In genomic region chr2:172346034-172346929, GRCm38 (mm10) we compare ENCODE assay signal across 8 mouse cellular contexts. TPM values are rescaled to one million over a fixed set of nuclear protein-coding genes. Genes with fewer than 3 reads are reported as not detected.
DNase-seq lines count a peak whose midpoint lies in the region; ATAC-seq lines count a peak whose summit lies in the region.

No protein-coding gene starts in this region.

- H3K27ac ChIP-seq in forebrain, embryonic 13.5 days, result peak overlapping the region; percentile 31; the same call in 1 of the 2 replicates
- peak overlapping the region; percentile 100 for H3K27ac ChIP-seq in liver, embryonic 13.5 days

- ATAC-seq in forebrain, embryonic 13.5 days, result no peak
- no peak for ATAC-seq in liver, embryonic 13.5 days (ENCODE audit: low read depth)

- no peaks in the 10 kb centered on the region for H3K27me3 ChIP-seq in forebrain, embryonic 13.5 days
- H3K27me3 ChIP-seq in liver, embryonic 13.5 days, result peaks cover 4% of the 10 kb centered on the region; the same call in 1 of the 2 replicates

- H3K9ac ChIP-seq in forebrain, embryonic 13.5 days, result peak overlapping the region; percentile 71
- peak overlapping the region; percentile 97 for H3K9ac ChIP-seq in liver, embryonic 13.5 days

- WGBS in forebrain, embryonic 13.5 days, result 11% methylated on average over 31 of the region's 31 CpGs
- WGBS in liver, embryonic 13.5 days (ENCODE audit: insufficient replicate concordance), result 6% methylated on average over 31 of the region's 31 CpGs

- intact Hi-C loops in left cerebral cortex, postnatal 25 days (cut with DNase I), result no loop called here

- H3K36me3 ChIP-seq in forebrain, embryonic 13.5 days (ENCODE audit: poor library complexity, severe bottlenecking), result no peaks in the 10 kb centered on the region
- H3K36me3 ChIP-seq in liver, embryonic 13.5 days, result peaks cover 34% of the 10 kb centered on the region

- DNase-seq in left cerebral cortex, postnatal 25 days (ENCODE audit: low spot score in 2 of 2), result peak; percentile 12 to 43
- DNase-seq in left cerebral cortex, adult 8-10 months (ENCODE audit: low spot score in 2 of 2), result no peak
- peak; percentile 34 for DNase-seq in c-Kit-positive CD71-positive TER-119-negative erythroid progenitor cells, embryonic 14.5 days (ENCODE audit: low read depth)
- DNase-seq in induced T-regulatory cell, adult 2 months (ENCODE audit: low read depth), result peak; percentile 47
- no peak for DNase-seq in liver, embryonic 13.5 days
- DNase-seq in neural tube, embryonic 10.5 days (ENCODE audit: extremely low spot score, low spot score), result peak; percentile 53
- DNase-seq in yolk sac, embryonic 10.5 days (ENCODE audit: low spot score), result peak; percentile 45

- no peaks in the 10 kb centered on the region for H3K9me3 ChIP-seq in forebrain, embryonic 13.5 days (replicated peaks)
- no peaks in the 10 kb centered on the region for H3K9me3 ChIP-seq in liver, embryonic 13.5 days (replicated peaks)

- peaks cover 59% of the 10 kb centered on the region for H3K4me1 ChIP-seq in forebrain, embryonic 13.5 days
- H3K4me1 ChIP-seq in liver, embryonic 13.5 days (replicated peaks), result peaks cover 63% of the 10 kb centered on the region

- H3K4me2 ChIP-seq in forebrain, embryonic 13.5 days, result peak overlapping the region; percentile 96
- H3K4me2 ChIP-seq in liver, embryonic 13.5 days, result peak overlapping the region; percentile 94

- H3K4me3 ChIP-seq in forebrain, embryonic 13.5 days, result peak overlapping the region; percentile 65
- peak overlapping the region; percentile 87 for H3K4me3 ChIP-seq in liver, embryonic 13.5 days (replicated peaks)

RNA-seq across cellular contexts. Expression of gene Fam210b, which starts 0.9 kb away (rescaled TPM):
- 10 to 100 TPM; 12.2 to 13.2 TPM for total RNA-seq in left cerebral cortex, postnatal 25 days (2021)
- total RNA-seq in left cerebral cortex, adult 8-10 months (2022), result 10 to 100 TPM; 14.2 to 17.6 (median 16.2) TPM
- polyA plus RNA-seq in forebrain, embryonic 13.5 days (2015; fragmentation: Nextera tagmentation; extraction: Ambion mirVana), result 39.5 and 41.9 TPM in 2 replicates
- 131 and 149 TPM in 2 replicates for polyA plus RNA-seq in liver, embryonic 13.5 days (2015; fragmentation: Nextera tagmentation; extraction: Ambion mirVana)

RNA-seq across cellular contexts. Expression of gene Aurka, which starts 24.1 kb away (rescaled TPM):
- total RNA-seq in left cerebral cortex, postnatal 25 days (2021), result 1 to 10 TPM; 1.3 to 1.8 TPM
- 1 to 10 TPM in 3 of 4 experiments, under 1 TPM in 1; 0.93 to 2.3 (median 1.8) TPM for total RNA-seq in left cerebral cortex, adult 8-10 months (2022)
- 100 and 102 TPM in 2 replicates for polyA plus RNA-seq in forebrain, embryonic 13.5 days (2015; fragmentation: Nextera tagmentation; extraction: Ambion mirVana)
- 142 and 172 TPM in 2 replicates for polyA plus RNA-seq in liver, embryonic 13.5 days (2015; fragmentation: Nextera tagmentation; extraction: Ambion mirVana)

RNA-seq across cellular contexts. Expression of gene Cstf1, which starts 24.2 kb away (rescaled TPM):
- 10 to 100 TPM; 24.9 to 27.5 TPM for total RNA-seq in left cerebral cortex, postnatal 25 days (2021)
- total RNA-seq in left cerebral cortex, adult 8-10 months (2022), result 10 to 100 TPM; 24.8 to 36.1 (median 29.7) TPM
- 36.8 and 37.9 TPM in 2 replicates for polyA plus RNA-seq in forebrain, embryonic 13.5 days (2015; fragmentation: Nextera tagmentation; extraction: Ambion mirVana)
- polyA plus RNA-seq in liver, embryonic 13.5 days (2015; fragmentation: Nextera tagmentation; extraction: Ambion mirVana), result 25.0 and 31.4 TPM in 2 replicates

RNA-seq across cellular contexts. Expression of gene Cass4, which starts 47.3 kb away (rescaled TPM):
- under 1 TPM; 0.55 to 0.78 TPM for total RNA-seq in left cerebral cortex, postnatal 25 days (2021)
- under 1 TPM; 0.19 to 0.46 (median 0.37) TPM for total RNA-seq in left cerebral cortex, adult 8-10 months (2022)
- polyA plus RNA-seq in forebrain, embryonic 13.5 days (2015; fragmentation: Nextera tagmentation; extraction: Ambion mirVana), result 0.05 TPM in 1 of 2 replicates, not detected in the other
- 0.61 and 0.78 TPM in 2 replicates for polyA plus RNA-seq in liver, embryonic 13.5 days (2015; fragmentation: Nextera tagmentation; extraction: Ambion mirVana)

Comparison
In these comparisons a context has a peak if more than half of its experiments do, and no peak if none do; other contexts are left out.
1. DNase-seq: peak in left cerebral cortex, postnatal 25 days (2 of 2), c-Kit-positive CD71-positive TER-119-negative erythroid progenitor cells, embryonic 14.5 days (single experiment), induced T-regulatory cell, adult 2 months (single experiment), neural tube, embryonic 10.5 days (single experiment) and yolk sac, embryonic 10.5 days (single experiment); none in left cerebral cortex, adult 8-10 months (0 of 2) and liver, embryonic 13.5 days (single experiment).